Mouse (Mus musculus) urinary bladder, postnatal 25 days (tissue): Measurements from ENCODE around the gene Gm9507.
"Not testable (repeated sequence)": the region's sequence is repeated elsewhere in the genome, so short reads cannot be mapped to it uniquely, and the experiment has no call there.

ENCODE experiments used
- DNase-seq: peaks from one replicate; pipeline ENCODE4 v3.0.0; 2022; ENCODE audit warnings: low spot score

Gm9507 gene

DNA sequence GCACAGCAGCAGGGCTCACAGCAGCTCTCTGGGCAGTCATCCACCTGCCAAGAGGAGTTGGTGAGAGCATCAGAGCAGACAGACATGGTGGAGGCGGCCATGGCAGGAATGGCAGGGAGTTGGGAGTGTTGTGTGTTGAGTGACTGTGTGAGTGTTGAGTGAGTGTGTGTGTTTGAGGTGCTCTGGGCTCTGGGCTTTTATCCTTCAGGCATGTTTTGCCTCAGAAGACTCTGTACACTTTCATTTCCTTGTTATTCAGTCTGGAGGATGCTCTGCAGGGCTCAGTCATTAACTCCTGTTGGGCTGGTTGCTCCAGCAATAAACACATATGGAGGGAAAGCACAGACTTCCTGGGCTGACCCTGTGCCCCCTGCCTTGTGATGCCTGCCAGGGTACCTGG lies 40.4 kb downstream of the Gm9507 start, which contains the start of gene Gm3238:
Gene Gm3238 (minus strand): TSS at position 101 of the 400 bp plus-strand sequence.
- not testable (repeated sequence) for DNase-seq

DNA sequence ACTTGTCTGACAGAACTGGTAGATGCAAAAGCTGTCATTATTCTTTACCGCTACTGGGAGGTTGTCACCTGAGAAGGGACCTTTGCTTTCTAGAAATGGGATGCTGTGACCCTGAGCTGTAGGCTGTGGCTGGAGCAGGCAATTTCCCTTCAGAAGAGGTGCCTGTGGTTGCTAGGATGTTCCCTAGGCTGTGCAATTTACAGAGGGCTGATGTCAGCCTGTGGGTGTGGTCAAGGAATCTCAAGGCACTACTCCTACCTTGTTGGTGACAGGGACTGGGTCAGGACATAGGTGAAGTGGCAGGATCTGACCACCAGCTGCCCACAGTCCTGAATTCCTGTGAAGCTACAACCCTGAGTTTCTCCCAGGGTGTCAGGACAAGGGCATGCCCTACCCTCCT lies 41.9 kb downstream of the Gm9507 start:
- DNase-seq = no peak
